Comparison of ENCODE assay signal across 8 mouse cellular contexts in genomic region chr13:56197473-56198266, GRCm38 (mm10). TPM values are rescaled to one million over a fixed set of nuclear protein-coding genes. Genes with fewer than 3 reads are reported as not detected.
DNase-seq lines count a peak whose midpoint lies in the region; ATAC-seq and TF ChIP-seq lines count a peak whose summit lies in the region.

No protein-coding gene starts in this region.

- peak; percentile 95 for DNase-seq in 3T3-L1 (ENCODE audit: low read depth, low spot score)
- DNase-seq in adrenal gland, postnatal 10 days = peak; percentile 91
- DNase-seq in embryonic facial prominence, embryonic 10.5 days (ENCODE audit: low spot score) = peak; percentile 93
- DNase-seq in limb, embryonic 14.5 days (ENCODE audit: low spot score) = peak; percentile 99
- DNase-seq in naive thymus-derived CD4-positive, alpha-beta T cell, adult 2 months (ENCODE audit: low read depth) = peak; percentile 95
- DNase-seq in splenic B cell, adult 2 months (ENCODE audit: low read depth, low spot score) = peak; percentile 96

- no peak overlapping the region for H3K4me2 ChIP-seq in kidney, embryonic 14.5 days (replicated peaks; ENCODE audit: low read depth, low read length)
- H3K4me2 ChIP-seq in limb, embryonic 14.5 days (replicated peaks; ENCODE audit: low read depth, low read length, severe bottlenecking) = peak overlapping the region; percentile 50

- WGBS in embryonic facial prominence, embryonic 10.5 days = 10% methylated on average over 15 of the region's 15 CpGs
- 12% methylated on average over 15 of the region's 15 CpGs for WGBS in kidney, embryonic 14.5 days
- 11% methylated on average over 15 of the region's 15 CpGs for WGBS in limb, embryonic 14.5 days

- H3K4me1 ChIP-seq in embryonic facial prominence, embryonic 10.5 days = peaks cover 15% of the 10 kb centered on the region
- no peaks in the 10 kb centered on the region for H3K4me1 ChIP-seq in kidney, embryonic 14.5 days (ENCODE audit: control insufficient read depth, insufficient read depth, low read length)
- 0 out of 2 replicates have a peak, but pooled peaks cover 2% of the 10 kb centered on the region for H3K4me1 ChIP-seq in limb, embryonic 14.5 days (ENCODE audit: control insufficient read depth, insufficient read depth, low read length)

- H3K9ac ChIP-seq in kidney, embryonic 14.5 days (ENCODE audit: low read depth, low read length) = no peak overlapping the region
- no peak overlapping the region for H3K9ac ChIP-seq in limb, embryonic 14.5 days (ENCODE audit: low read depth, low read length, severe bottlenecking)

- H3K27me3 ChIP-seq in embryonic facial prominence, embryonic 10.5 days (replicated peaks; ENCODE audit: low read depth, poor library complexity, severe bottlenecking) = peaks cover 53% of the 10 kb centered on the region
- peaks cover 4% of the 10 kb centered on the region for H3K27me3 ChIP-seq in kidney, embryonic 14.5 days (ENCODE audit: control insufficient read depth, insufficient read depth, low read length)
- no peaks in the 10 kb centered on the region for H3K27me3 ChIP-seq in limb, embryonic 14.5 days (ENCODE audit: control insufficient read depth, insufficient read depth, low read length)
- H3K27me3 ChIP-seq in splenic B cell, adult 2 months (ENCODE audit: control insufficient read depth, insufficient read depth, low read length, poor library complexity, severe bottlenecking) = no peaks in the 10 kb centered on the region

- TF ChIP-seq POLR2A in limb, embryonic 14.5 days (IDR thresholded peaks at IDR 0.05; ENCODE audit: borderline replicate concordance, extremely low read depth, insufficient read depth, insufficient read length) = no peak

- no peaks in the 10 kb centered on the region for H3K9me3 ChIP-seq in embryonic facial prominence, embryonic 10.5 days
- no peaks in the 10 kb centered on the region for H3K9me3 ChIP-seq in kidney, embryonic 14.5 days (ENCODE audit: control insufficient read depth, low read length)
- H3K9me3 ChIP-seq in limb, embryonic 14.5 days (ENCODE audit: control insufficient read depth, low read length) = no peaks in the 10 kb centered on the region

- peak; percentile 91 for ATAC-seq in granulocyte monocyte progenitor cell, adult 5-6 weeks (replicated peaks; ENCODE audit: poor library complexity, severe bottlenecking)
- peak; percentile 71 for ATAC-seq in kidney, embryonic 14.5 days (ENCODE audit: low FRiP score, low TSS enrichment)
- ATAC-seq in limb, embryonic 14.5 days (ENCODE audit: low FRiP score, low read depth) = peak; percentile 80

- H3K27ac ChIP-seq in embryonic facial prominence, embryonic 10.5 days (replicated peaks) = peak overlapping the region; percentile 76; the same call in 1 of the 2 replicates
- no peak overlapping the region for H3K27ac ChIP-seq in kidney, embryonic 14.5 days (ENCODE audit: low read depth, low read length)
- H3K27ac ChIP-seq in limb, embryonic 14.5 days (replicated peaks; ENCODE audit: low read depth, low read length) = peak overlapping the region; percentile 65

- H3K36me3 ChIP-seq in embryonic facial prominence, embryonic 10.5 days (replicated peaks) = no peaks in the 10 kb centered on the region
- no peaks in the 10 kb centered on the region for H3K36me3 ChIP-seq in kidney, embryonic 14.5 days (ENCODE audit: control insufficient read depth, insufficient read depth, low read length)
- H3K36me3 ChIP-seq in limb, embryonic 14.5 days (ENCODE audit: control insufficient read depth, insufficient read depth, low read length) = no peaks in the 10 kb centered on the region
- no peaks in the 10 kb centered on the region for H3K36me3 ChIP-seq in splenic B cell, adult 2 months (ENCODE audit: control insufficient read depth, insufficient read depth, low read length, poor library complexity, severe bottlenecking)

- H3K4me3 ChIP-seq in embryonic facial prominence, embryonic 10.5 days = peak overlapping the region; percentile 23; the same call in 1 of the 2 replicates
- H3K4me3 ChIP-seq in kidney, embryonic 14.5 days (ENCODE audit: low read length) = no peak overlapping the region
- peak overlapping the region; percentile 18 for H3K4me3 ChIP-seq in limb, embryonic 14.5 days (replicated peaks; ENCODE audit: low read length)

RNA-seq across cellular contexts. Expression of gene Tifab, which starts 19.0 kb away (rescaled TPM):
- total RNA-seq in adrenal gland, postnatal 10 days (2021) = 1 to 10 TPM; 1.8 TPM
- polyA plus RNA-seq in embryonic facial prominence, embryonic 10.5 days (2016; fragmentation: Nextera tagmentation; extraction: Ambion mirVana) = 1.3 and 1.5 TPM in 2 replicates
- 148 and 174 TPM in 2 replicates for total RNA-seq in granulocyte monocyte progenitor cell, adult 5-6 weeks (2014; fragmentation: Nextera tagmentation)
- total RNA-seq in granulocyte monocyte progenitor cell, adult 5-6 weeks (2017) = 115 and 120 TPM in 2 replicates
- 0.66 and 1.0 TPM in 2 replicates for polyA plus RNA-seq in kidney, embryonic 14.5 days (2014; fragmentation: Nextera tagmentation; extraction: Ambion mirVana)
- 1.9 and 2.0 TPM in 2 replicates for polyA plus RNA-seq in limb, embryonic 14.5 days (2012; rRNA removed)
- polyA plus RNA-seq in limb, embryonic 14.5 days (2014; fragmentation: Nextera tagmentation; extraction: Ambion mirVana) = 1.1 and 1.3 TPM in 2 replicates

RNA-seq across cellular contexts. Expression of gene Neurog1, which starts 54.3 kb away (rescaled TPM):
- total RNA-seq in adrenal gland, postnatal 10 days (2021) = not detected
- 11.2 and 15.5 TPM in 2 replicates for polyA plus RNA-seq in embryonic facial prominence, embryonic 10.5 days (2016; fragmentation: Nextera tagmentation; extraction: Ambion mirVana)
- not detected in 2 replicates for total RNA-seq in granulocyte monocyte progenitor cell, adult 5-6 weeks (2014; fragmentation: Nextera tagmentation)
- not detected in 2 replicates for total RNA-seq in granulocyte monocyte progenitor cell, adult 5-6 weeks (2017)
- polyA plus RNA-seq in kidney, embryonic 14.5 days (2014; fragmentation: Nextera tagmentation; extraction: Ambion mirVana) = not detected in 2 replicates
- polyA plus RNA-seq in limb, embryonic 14.5 days (2012; rRNA removed) = 0.04 and 0.06 TPM in 2 replicates
- polyA plus RNA-seq in limb, embryonic 14.5 days (2014; fragmentation: Nextera tagmentation; extraction: Ambion mirVana) = not detected in 2 replicates

Comparison
In these comparisons a context has a peak if more than half of its experiments do, and no peak if none do; other contexts are left out.
1. RNA of gene Neurog1, which starts 54.3 kb away (polyA plus RNA-seq): 11.2 to 15.5 TPM in embryonic facial prominence, embryonic 10.5 days; 0.04 to 0.06 TPM in limb, embryonic 14.5 days and not detected in kidney, embryonic 14.5 days; every median in the first group is over 10 times any median in the second.
2. Peak in every context shown above with its lines, with median percentiles within 50 percentile points of each other: DNase-seq and ATAC-seq.